Comparison of ENCODE assay signal across 18 mouse cellular contexts in the genomic region with DNA sequence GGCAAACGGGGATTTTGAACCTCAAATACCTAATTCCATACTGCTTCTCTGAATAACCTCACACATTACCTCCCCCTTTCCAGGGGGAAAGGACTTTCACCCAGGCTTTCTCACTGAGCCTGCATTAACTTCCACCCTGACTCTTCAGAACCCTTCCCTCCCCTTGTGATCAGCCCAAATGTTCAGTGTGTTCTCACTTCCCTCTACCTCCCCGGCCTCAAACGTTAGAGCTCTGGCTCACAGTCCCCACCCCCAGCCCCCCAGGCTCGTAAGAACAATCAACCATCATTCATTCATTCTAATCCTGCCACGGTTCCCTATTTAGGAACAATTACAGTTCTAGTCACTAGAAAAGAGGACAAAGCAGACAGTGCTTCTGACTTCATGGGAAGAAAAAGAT. TPM values are rescaled to one million over a fixed set of nuclear protein-coding genes. Genes with fewer than 3 reads are reported as not detected.
DNase-seq lines count a peak whose midpoint lies in the region; ATAC-seq and TF ChIP-seq lines count a peak whose summit lies in the region.
"Had no signal": no experiment of that assay in that cellular context is flagged by ENCODE, and none has a peak within 500 bp of the region (broad histone marks: within the 10 kb centered on the region; RNA-seq: fewer than 3 reads in every experiment).

No protein-coding gene starts in this region.

- no peak for TF ChIP-seq CTCF in Patski (IDR thresholded peaks at IDR 0.05)

- H3K27me3 ChIP-seq in Patski, result no peaks in the 10 kb centered on the region
- H3K27me3 ChIP-seq: embryonic facial prominence, embryonic 12.5 days; heart, embryonic 15.5 days; hindbrain, embryonic 15.5 days had no signal

- POLR2A ChIA-PET in Patski (lab: Charles Lee), result no interaction called here

- in situ Hi-C loops in Patski (cut with MboI; ENCODE audit: low pct_unique_long_range_greater_than_20kb), result loop anchor here (10.0 kb wide), 1 partner anchor 361 kb away; no protein-coding TSS in a partner anchor

- no peak for DNase-seq in frontal cortex, postnatal 25 days (ENCODE audit: low spot score in 2 of 2)
- DNase-seq in A20 (ENCODE audit: low read depth, low spot score) (peak; percentile 74), Patski (ENCODE audit: low read depth, low spot score) (no peak), liver (no peak), adipocyte (ENCODE audit: low spot score) (no peak)
- no peak for DNase-seq in cerebellum, adult 11 months
- DNase-seq: adrenal gland, postnatal 14 days; cerebellum, adult 8-10 months; cerebellum, postnatal 14 days; forebrain, postnatal 0 days; heart, adult 2 months; heart, postnatal 14 days had no signal

- CTCF ChIA-PET in Patski (lab: Charles Lee), result interaction anchor here (1.0 kb wide), 1 partner anchor 8 kb away, joined by 4 read pairs; no protein-coding TSS in a partner anchor

- ATAC-seq in frontal cortex, adult (ENCODE audit: low TSS enrichment), result peak; percentile 20; the same call in 1 of the 2 replicates
- ATAC-seq in Patski, result peak; percentile 12
- ATAC-seq in megakaryocyte, adult 5-6 weeks (ENCODE audit: poor library complexity, severe bottlenecking), result peak; percentile 62
- ATAC-seq: forebrain, postnatal 0 days; intestine, embryonic 16.5 days had no signal

RNA-seq across cellular contexts. Expression of a gene that starts 58.5 kb away (rescaled TPM):
- polyA plus RNA-seq in Patski (2021), result 29.4 TPM
- 13.8 and 16.5 TPM in 2 replicates for total RNA-seq in megakaryocyte, adult 5-6 weeks (2015)
- 14.6 and 19.4 TPM in 2 replicates for total RNA-seq in megakaryocyte, adult 5-6 weeks (2017)

Comparison
In these comparisons a context has a peak if more than half of its experiments do, and no peak if none do; other contexts are left out.
1. ATAC-seq: peak in every context shown above with its lines; median percentile 62 in megakaryocyte, adult 5-6 weeks; 20 in frontal cortex, adult; 12 in Patski.